Mouse (Mus musculus) forebrain, postnatal 0 days (tissue): ENCODE data around the gene D930048N14Rik. TPM values are rescaled to one million over a fixed set of nuclear protein-coding genes. Genes with fewer than 3 reads are reported as not detected.

ENCODE experiments used
- ATAC-seq: fragments of 200-750 bp; cut with Nextera tagmentation; 2 replicates; pipeline ENCODE4 v1.8.0; 2017; ENCODE audit warnings: mild to moderate bottlenecking, moderate library complexity
- DNase-seq: peaks from one replicate; pipeline ENCODE4 v3.0.0-alpha.2; 2015
- H3K27ac ChIP-seq: fragments of 300-500 bp; sonication (generic); 2 replicates; pipeline ENCODE4 v1.5.1; 2014; ENCODE audit warnings: low read depth, mild to moderate bottlenecking, antibody characterized with exemption, low read length, moderate library complexity, mixed read lengths
- H3K27me3 ChIP-seq: fragments of 300-500 bp; sonication (generic); 2 replicates; pipeline ENCODE4 v1.6.1; 2014; ENCODE audit warnings: mild to moderate bottlenecking, low read length, mixed read lengths; ENCODE audit not compliant: insufficient read depth
- H3K36me3 ChIP-seq: fragments of 300-500 bp; sonication (generic); 2 replicates; pipeline ENCODE4 v1.6.1; 2014; ENCODE audit warnings: mild to moderate bottlenecking, moderate library complexity; ENCODE audit not compliant: insufficient read depth
- H3K4me1 ChIP-seq: fragments of 300-500 bp; sonication (generic); 2 replicates; pipeline ENCODE4 v1.6.1; 2014; ENCODE audit warnings: antibody characterized with exemption; ENCODE audit not compliant: insufficient read depth
- H3K4me2 ChIP-seq: fragments of 300-500 bp; sonication (generic); 2 replicates; pipeline ENCODE4 v1.6.1; 2014; ENCODE audit warnings: low read depth, mild to moderate bottlenecking, moderate library complexity
- H3K4me3 ChIP-seq: fragments of 300-500 bp; sonication (generic); 2 replicates; pipeline ENCODE4 v1.5.1; 2014; ENCODE audit warnings: low read depth, low read length, mixed read lengths
- H3K9ac ChIP-seq: fragments of 300-500 bp; sonication (generic); 2 replicates; pipeline ENCODE4 v1.6.1; 2014; ENCODE audit warnings: mild to moderate bottlenecking
- H3K9me3 ChIP-seq: fragments of 300-500 bp; sonication (generic); 2 replicates; pipeline ENCODE4 v1.6.1; 2016; ENCODE audit warnings: low read length
- CTCF ChIP-seq: sonication (generic); IDR thresholded peaks from 2 replicates; pipeline ENCODE4 v1.5.1; 2016; ENCODE audit warnings: antibody characterized with exemption, control low read depth, low read depth
- WGBS: fragments of 180-500 bp; shearing (Covaris S2); extraction: QIAGEN DNeasy Blood & Tissue Kit; methylation state at CpG from one replicate; pipeline ENCODE4 v1.1.7; 2014; 5-methylcytosine and 5-hydroxymethylcytosine counted together
- polyA plus RNA-seq: library from polyadenylated mRNA; unstranded; fragments of >200 nt; fragmentation: Nextera tagmentation; extraction: Ambion mirVana; gene quantifications from 2 replicates; pipeline ENCODE4 v1.2.1, GENCODE M21; 2015
- total RNA-seq: library from RNA; depleted of rRNA; stranded (reverse); fragments of >200 nt; gene quantifications from 2 replicates; pipeline ENCODE4 v1.2.3, GENCODE M21; 2014

Gene D930048N14Rik
- total and polyA plus RNA-seq, 2 experiments from 2014 or later: 0.46 to 1.1 TPM

GRCm38 (mm10) chr11:51618894-51619408 lies 31.8 kb upstream of the D930048N14Rik start:
- Histone ChIP-seq H3K4me2 (peak overlapping the region; percentile 78), H3K4me1 (0 out of 2 replicates have a peak, but pooled peaks cover 3% of the 10 kb centered on the region), H3K36me3 (peaks cover 20% of the 10 kb centered on the region), H3K27me3 (no peaks in the 10 kb centered on the region), H3K27ac (no peak overlapping the region), H3K9me3 (no peaks in the 10 kb centered on the region), H3K9ac (peak overlapping the region; percentile 72; the same call in 1 of the 2 replicates), H3K4me3 (peak overlapping the region; percentile 95)
- DNase-seq (no peak), ATAC-seq (no peak; the same call in none of the 2 replicates)
- 52% methylated on average over 8 of the region's 8 CpGs for WGBS
- TF ChIP-seq CTCF: no peak

GRCm38 (mm10) chr11:51619409-51620060 lies 31.2 kb upstream of the D930048N14Rik start, which contains the start of gene Nhp2:
Gene Nhp2 (plus strand): TSS chr11:51619735.
- DNase-seq (peak; percentile 95), ATAC-seq (peak; percentile 98)
- peak within 1 kb of the TSS; percentile 72 for H3K9ac ChIP-seq
- H3K4me2 ChIP-seq: peak within 1 kb of the TSS; percentile 78
- no peaks in the 10 kb centered on the region for H3K9me3 ChIP-seq
- TF ChIP-seq CTCF: no peak
- peak within 1 kb of the TSS; percentile 95 for H3K4me3 ChIP-seq
- peaks cover 26% of the 10 kb centered on the region for H3K36me3 ChIP-seq
- 0 out of 2 replicates have a peak, but pooled peaks cover 3% of the 10 kb centered on the region for H3K4me1 ChIP-seq
- WGBS: under 1% methylated on average over 51 of the region's 51 CpGs
- H3K27me3 ChIP-seq: no peaks in the 10 kb centered on the region
- no peak within 1 kb of the TSS for H3K27ac ChIP-seq

GRCm38 (mm10) chr11:51620084-51620483 lies 30.7 kb upstream of the D930048N14Rik start:
- peak overlapping the region; percentile 95 for H3K4me3 ChIP-seq
- H3K4me1 ChIP-seq: 0 out of 2 replicates have a peak, but pooled peaks cover 3% of the 10 kb centered on the region
- ATAC-seq (no peak), DNase-seq (no peak)
- no peaks in the 10 kb centered on the region for H3K9me3 ChIP-seq
- peak overlapping the region; percentile 72 for H3K9ac ChIP-seq
- no peak overlapping the region for H3K27ac ChIP-seq
- peaks cover 32% of the 10 kb centered on the region for H3K36me3 ChIP-seq
- H3K27me3 ChIP-seq: no peaks in the 10 kb centered on the region
- peak overlapping the region; percentile 78 for H3K4me2 ChIP-seq
- WGBS: 3% methylated on average over 11 of the region's 11 CpGs
- TF ChIP-seq CTCF: no peak

GRCm38 (mm10) chr11:51621776-51622175 lies 29.0 kb upstream of the D930048N14Rik start:
- 96% methylated on average over 2 of the region's 2 CpGs for WGBS
- Histone ChIP-seq H3K4me1 (0 out of 2 replicates have a peak, but pooled peaks cover 3% of the 10 kb centered on the region), H3K4me3 (no peak overlapping the region), H3K27ac (no peak overlapping the region), H3K36me3 (peaks cover 47% of the 10 kb centered on the region), H3K27me3 (no peaks in the 10 kb centered on the region), H3K9ac (no peak overlapping the region), H3K4me2 (no peak overlapping the region), H3K9me3 (no peaks in the 10 kb centered on the region)
- DNase-seq (no peak), ATAC-seq (no peak)
- no peak for TF ChIP-seq CTCF

- H3K4me3 ChIP-seq: no peak overlapping the region
- no peaks in the 10 kb centered on the region for H3K27me3 ChIP-seq
- 0 out of 2 replicates have a peak, but pooled peaks cover 3% of the 10 kb centered on the region for H3K4me1 ChIP-seq
- H3K36me3 ChIP-seq: peaks cover 59% of the 10 kb centered on the region
- H3K9ac ChIP-seq: no peak overlapping the region
- no peak for DNase-seq
- WGBS: 87% methylated on average over 7 of the region's 7 CpGs
- H3K27ac ChIP-seq: no peak overlapping the region
- no peak overlapping the region for H3K4me2 ChIP-seq
- no peak for TF ChIP-seq CTCF
- no peaks in the 10 kb centered on the region for H3K9me3 ChIP-seq
- ATAC-seq: no peak
Observed at GRCm38 (mm10) chr11:51622971-51623491, 27.7 kb upstream of the D930048N14Rik start.

- DNase-seq: no peak
- no peak for TF ChIP-seq CTCF
- no peak overlapping the region for H3K9ac ChIP-seq
- no peaks in the 10 kb centered on the region for H3K4me1 ChIP-seq
- 88% methylated on average over 5 of the region's 5 CpGs for WGBS
- no peaks in the 10 kb centered on the region for H3K9me3 ChIP-seq
- no peaks in the 10 kb centered on the region for H3K27me3 ChIP-seq
- no peak overlapping the region for H3K4me3 ChIP-seq
- no peak overlapping the region for H3K27ac ChIP-seq
- ATAC-seq: no peak
- H3K4me2 ChIP-seq: no peak overlapping the region
- H3K36me3 ChIP-seq: peaks cover 72% of the 10 kb centered on the region
Observed at GRCm38 (mm10) chr11:51625187-51625820, 25.4 kb upstream of the D930048N14Rik start.

- Histone ChIP-seq H3K36me3 (peaks cover 66% of the 10 kb centered on the region), H3K4me1 (no peaks in the 10 kb centered on the region), H3K9me3 (no peaks in the 10 kb centered on the region), H3K9ac (no peak overlapping the region), H3K27ac (no peak overlapping the region), H3K4me2 (no peak overlapping the region), H3K27me3 (no peaks in the 10 kb centered on the region), H3K4me3 (no peak overlapping the region)
- TF ChIP-seq CTCF: no peak
- DNase-seq: no peak
- 94% methylated on average over 9 of the region's 9 CpGs for WGBS
- no peak for ATAC-seq
Observed at GRCm38 (mm10) chr11:51627425-51627824, 23.3 kb upstream of the D930048N14Rik start.
